Mouse (Mus musculus) right cerebral cortex, postnatal 4 days (tissue): Measurements from ENCODE around the gene Ptprm.
A peak's percentile ranks its signal among the peaks of the same experiment; 100 is the strongest.

ENCODE experiments used
- DNase-seq: peaks from one replicate; pipeline ENCODE4 v3.0.0-alpha.2; 2022

Gene Ptprm

DNA sequence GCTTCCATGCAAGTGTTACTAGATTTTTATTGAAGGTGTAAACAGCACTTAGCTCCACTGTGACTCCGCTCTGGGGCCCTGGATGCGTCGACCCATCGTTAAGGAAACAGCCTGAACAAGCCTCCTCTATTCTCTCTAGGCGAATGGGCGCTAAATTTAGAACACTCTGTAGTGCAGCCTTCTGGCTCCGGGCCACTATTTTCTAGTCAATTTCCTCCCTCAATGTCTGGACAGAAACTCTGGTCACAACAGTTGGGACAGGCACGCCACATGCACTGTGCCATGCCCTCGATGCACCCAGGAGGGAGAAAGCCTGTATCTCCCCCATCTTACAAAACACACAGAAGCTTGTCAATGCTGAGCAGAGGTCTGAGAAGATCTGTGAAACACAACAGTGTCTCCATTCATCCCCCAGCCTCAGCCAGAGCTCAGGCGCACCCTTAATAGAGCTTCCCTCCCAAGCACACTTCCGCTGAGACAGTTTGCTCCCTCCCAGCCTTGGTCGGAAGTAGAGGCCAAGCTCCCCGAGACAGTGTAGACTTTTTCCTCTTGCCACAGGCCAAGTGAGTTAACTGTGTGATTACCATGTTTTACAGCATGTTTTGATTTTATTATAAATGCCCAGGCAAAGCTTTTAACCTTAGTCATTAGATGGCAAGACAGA lies 220.7 kb downstream of the Ptprm start:
- peak; percentile 37 for DNase-seq

GRCm38 (mm10) chr17:67133026-67133425 lies 221.2 kb downstream of the Ptprm start:
- no peak for DNase-seq

DNA sequence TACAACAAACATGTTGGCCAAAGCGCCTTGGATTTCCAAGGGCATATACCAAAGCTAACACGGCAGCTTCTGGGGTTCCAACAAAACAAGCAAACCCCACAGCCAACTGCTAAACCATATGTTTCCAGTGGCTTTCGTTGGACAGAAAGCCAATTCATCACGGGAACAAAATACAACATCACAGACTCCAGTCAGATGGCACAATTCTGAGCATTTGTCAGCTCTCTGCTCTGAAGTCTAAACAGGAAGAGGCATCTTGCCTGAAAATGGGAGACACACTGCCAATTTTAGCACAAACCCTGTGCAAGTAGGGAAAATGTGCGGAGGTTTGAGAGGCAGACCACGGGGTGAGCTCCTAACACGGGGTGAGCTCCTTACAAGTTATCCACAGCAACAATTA lies 226.7 kb downstream of the Ptprm start:
- no peak for DNase-seq

GRCm38 (mm10) chr17:67125596-67125995 lies 228.7 kb downstream of the Ptprm start:
- DNase-seq = no peak

GRCm38 (mm10) chr17:67124294-67124693 lies 230.0 kb downstream of the Ptprm start:
- no peak for DNase-seq

- no peak for DNase-seq
Measured at GRCm38 (mm10) chr17:67123722-67124121, 230.5 kb downstream of the Ptprm start.

DNA sequence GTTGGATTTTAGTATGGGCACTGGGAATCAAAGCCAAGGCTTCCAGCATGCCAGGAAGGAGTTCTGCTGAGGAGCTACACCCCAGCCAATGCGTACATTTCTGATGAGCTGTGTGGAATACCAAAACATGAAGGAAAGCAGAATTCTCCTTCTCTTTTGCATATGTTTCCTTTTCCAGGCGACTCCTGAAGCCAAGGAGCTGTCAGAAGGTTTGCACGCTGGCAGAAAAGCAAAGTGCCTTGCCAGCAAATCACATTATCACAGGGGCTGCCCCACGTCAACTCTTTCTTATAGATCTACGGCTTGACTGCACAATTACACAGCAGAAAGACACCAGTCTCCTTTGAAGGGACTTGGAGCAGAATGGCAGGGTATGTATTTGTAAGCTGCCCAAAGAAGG lies 233.4 kb downstream of the Ptprm start:
- DNase-seq = no peak

- no peak for DNase-seq
Measured at GRCm38 (mm10) chr17:67118676-67119340, 235.4 kb downstream of the Ptprm start.

- DNase-seq = no peak
Measured at GRCm38 (mm10) chr17:67114842-67115241, 239.4 kb downstream of the Ptprm start.

GRCm38 (mm10) chr17:67112679-67113078 lies 241.6 kb downstream of the Ptprm start:
- no peak for DNase-seq

DNA sequence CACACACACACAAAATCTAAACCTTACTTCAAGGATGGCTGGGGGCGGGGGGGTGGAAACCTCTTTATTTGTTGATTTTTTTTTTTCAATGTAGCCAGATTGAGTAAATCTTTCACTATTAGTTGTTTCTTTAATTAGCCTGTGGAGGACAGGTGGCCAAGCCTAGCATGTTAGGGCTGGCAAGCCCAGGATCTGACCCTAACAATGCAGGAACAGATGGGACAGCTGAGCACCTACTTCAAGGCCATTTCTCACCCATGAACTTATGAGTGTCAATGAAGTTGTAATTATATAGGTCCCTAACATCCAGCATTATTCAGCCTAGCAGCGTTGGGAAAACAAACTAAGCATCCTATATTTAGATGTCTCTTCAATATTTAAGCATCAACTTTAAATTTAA lies 248.1 kb downstream of the Ptprm start:
- no peak for DNase-seq

DNA sequence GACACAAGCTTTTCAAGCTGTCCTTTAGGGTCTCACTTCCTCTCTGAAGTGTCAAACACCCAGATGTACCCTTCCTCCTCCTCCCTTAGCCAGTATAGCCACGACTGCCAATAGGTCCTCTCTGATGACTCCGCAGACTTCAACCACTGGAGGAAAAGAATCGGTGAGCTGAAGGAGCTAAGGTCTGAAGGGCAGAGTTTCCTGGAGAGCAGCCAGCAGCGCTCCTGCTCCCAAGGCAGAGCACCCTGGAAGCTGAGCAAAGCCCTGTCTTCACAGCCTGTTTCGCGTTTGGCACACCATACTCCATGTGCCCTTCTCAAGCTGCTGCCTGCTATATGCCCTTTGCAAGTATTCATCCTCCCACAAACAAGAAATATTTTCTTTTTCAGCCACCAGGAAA lies 252.2 kb downstream of the Ptprm start:
- DNase-seq = no peak

GRCm38 (mm10) chr17:67090997-67091396 lies 263.3 kb downstream of the Ptprm start:
- DNase-seq = no peak

GRCm38 (mm10) chr17:67090153-67090552 lies 264.1 kb downstream of the Ptprm start:
- DNase-seq = no peak

DNA sequence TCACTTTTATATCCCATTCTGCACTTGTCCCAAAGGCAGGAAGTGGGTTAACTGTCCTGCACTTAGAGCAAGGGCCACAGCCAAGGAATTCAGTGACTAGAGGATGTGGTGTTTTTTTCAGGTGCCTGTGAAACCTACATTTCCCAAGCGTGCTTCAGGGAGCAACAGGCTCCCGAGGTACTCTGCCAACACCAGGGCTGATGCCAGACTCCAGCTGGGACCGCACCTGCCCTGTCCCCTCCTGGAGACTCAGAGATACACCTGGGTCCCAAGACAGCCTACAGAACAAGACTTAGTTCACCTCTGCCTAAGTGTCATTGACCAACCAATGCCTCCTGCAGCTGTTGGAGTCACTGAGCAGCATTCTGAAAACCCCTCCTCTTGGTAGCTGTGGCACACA lies 264.6 kb downstream of the Ptprm start:
- DNase-seq = no peak

GRCm38 (mm10) chr17:67087585-67087984 lies 266.7 kb downstream of the Ptprm start:
- no peak for DNase-seq

GRCm38 (mm10) chr17:67086811-67087210 lies 267.4 kb downstream of the Ptprm start:
- DNase-seq = no peak

DNA sequence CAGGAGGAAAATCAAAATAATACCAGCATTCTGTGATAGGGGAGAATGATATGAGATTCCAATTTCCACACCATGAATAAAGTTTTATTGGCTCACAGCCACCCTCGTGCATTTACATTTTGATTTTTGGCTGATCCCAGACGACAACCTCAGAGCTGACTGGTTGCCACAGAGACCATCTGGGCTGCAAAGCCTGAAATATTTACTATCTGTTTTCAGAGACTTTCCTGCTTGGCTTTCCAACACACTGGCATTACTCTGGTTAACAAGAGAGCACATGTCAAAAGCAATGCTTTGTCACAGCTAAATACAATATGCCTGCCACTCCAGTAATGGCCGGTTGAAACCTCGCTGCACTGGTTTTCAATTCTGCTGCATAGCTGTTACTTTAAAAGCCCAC lies 269.8 kb downstream of the Ptprm start:
- no peak for DNase-seq

DNA sequence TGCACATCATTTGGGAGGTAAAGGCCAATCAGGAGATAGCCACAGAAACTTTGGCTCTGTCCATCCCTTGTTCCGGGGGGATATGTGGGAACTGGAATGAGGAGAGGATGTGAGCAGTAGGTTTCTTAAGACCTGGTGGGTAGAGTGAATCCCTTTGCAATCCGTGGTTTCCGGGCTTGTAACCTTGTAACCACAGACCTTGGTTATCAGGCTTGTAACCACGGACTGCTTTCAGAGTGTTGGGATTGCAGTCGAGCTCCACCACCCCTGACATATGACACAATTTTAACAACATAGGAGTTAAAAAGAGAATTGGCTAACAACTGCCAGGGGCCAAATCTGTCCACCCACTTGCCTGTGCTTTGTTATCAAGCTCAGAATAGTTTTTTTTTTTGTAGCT lies 270.2 kb downstream of the Ptprm start:
- no peak for DNase-seq

DNA sequence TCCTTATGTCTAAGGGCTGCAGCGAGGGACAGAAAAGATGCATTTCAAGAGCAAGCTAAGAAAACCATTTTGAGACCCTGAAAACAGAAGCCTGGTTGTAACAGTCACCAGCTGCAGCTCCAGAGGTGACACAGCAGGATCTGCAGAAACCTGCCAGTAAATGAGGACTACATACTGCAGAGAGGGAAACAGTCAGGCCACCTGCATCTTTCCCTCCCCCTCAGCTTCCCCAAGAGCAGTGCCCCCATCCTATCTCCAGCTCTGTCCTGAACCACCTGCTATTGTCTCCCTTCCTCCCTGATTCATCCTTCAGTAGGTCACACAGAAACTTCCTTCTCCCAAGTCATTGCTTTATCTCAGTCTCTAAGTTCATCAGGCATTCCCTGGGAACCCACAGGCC lies 274.7 kb downstream of the Ptprm start:
- DNase-seq = no peak

DNA sequence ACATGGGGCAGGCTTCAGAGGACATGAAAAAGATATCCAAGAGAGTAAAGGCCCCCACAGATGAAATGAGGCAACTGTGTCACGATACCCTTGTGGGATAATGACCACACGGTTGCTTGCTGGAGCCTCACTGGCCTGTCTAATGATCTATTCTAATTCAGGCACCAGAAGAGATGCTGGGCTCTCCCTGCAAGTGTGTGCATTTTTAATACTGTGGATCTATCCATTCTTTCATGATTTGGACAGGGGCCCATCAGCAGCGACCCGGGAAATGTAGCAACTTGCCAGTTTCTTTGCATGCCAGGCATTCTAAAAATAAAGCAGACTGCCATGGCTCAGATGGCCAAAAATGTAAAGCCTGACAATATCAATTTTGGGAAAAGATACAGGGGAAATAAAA lies 280.7 kb downstream of the Ptprm start:
- DNase-seq = no peak

GRCm38 (mm10) chr17:67073139-67073538 lies 281.1 kb downstream of the Ptprm start:
- no peak for DNase-seq

GRCm38 (mm10) chr17:67071231-67072009 lies 282.8 kb downstream of the Ptprm start:
- DNase-seq = peak; percentile 32

GRCm38 (mm10) chr17:67063611-67064010 lies 290.6 kb downstream of the Ptprm start:
- no peak for DNase-seq
